Mouse (Mus musculus) brain, embryonic 14.5 days (tissue): Measurements from ENCODE around the gene Mnd1.

ENCODE experiments used
- CTCF ChIP-seq: fragments of 200-500 bp; IDR thresholded peaks from 2 replicates; pipeline ENCODE4 v1.5.1; 2012; ENCODE audit warnings: inconsistent platforms, mild to moderate bottlenecking, moderate library complexity, borderline replicate concordance; ENCODE audit not compliant: insufficient read depth, insufficient read length; ENCODE audit errors: extremely low read depth
- POLR2A ChIP-seq: fragments of 200-500 bp; IDR thresholded peaks from 2 replicates; pipeline ENCODE4 v1.6.1; 2012; ENCODE audit warnings: mild to moderate bottlenecking, inconsistent platforms, borderline replicate concordance; ENCODE audit not compliant: poor library complexity, insufficient read depth, insufficient read length, severe bottlenecking; ENCODE audit errors: extremely low read depth

DNA sequence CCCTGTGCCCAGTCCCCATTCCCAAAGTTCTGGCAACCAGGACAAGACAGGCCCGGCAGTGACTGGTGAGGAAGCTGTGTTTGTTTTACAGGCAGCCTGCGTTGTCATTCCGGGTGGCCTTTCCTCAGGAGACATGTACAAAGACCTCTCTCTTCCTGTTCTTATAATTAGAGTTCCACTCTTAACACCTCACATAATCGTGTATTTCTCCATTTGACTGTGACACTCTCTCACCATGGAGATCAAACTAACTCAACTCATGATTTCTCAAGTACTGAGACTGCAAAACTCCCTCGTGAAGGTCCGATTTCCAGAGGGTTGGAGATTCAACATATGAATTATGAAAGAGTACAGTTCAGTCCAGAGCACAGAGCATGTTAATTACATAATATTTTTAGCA is 19.7 kb downstream of the Mnd1 start:
- TF ChIP-seq CTCF, result no peak
- no peak for TF ChIP-seq POLR2A
